Mouse (Mus musculus) kidney, embryonic 16.5 days (tissue): ENCODE data around the gene Mettl4. TPM values are rescaled to one million over a fixed set of nuclear protein-coding genes. Genes with fewer than 3 reads are reported as not detected.
"Not testable (repeated sequence)": the region's sequence is repeated elsewhere in the genome, so short reads cannot be mapped to it uniquely, and the experiment has no call there.

ENCODE experiments used
- ATAC-seq: fragments of 200-750 bp; cut with Nextera tagmentation; 2 replicates; pipeline ENCODE4 v1.8.0; 2017; ENCODE audit warnings: moderate TSS enrichment; ENCODE audit not compliant: low FRiP score, low TSS enrichment
- H3K27ac ChIP-seq: fragments of 300-500 bp; sonication (generic); 2 replicates; pipeline ENCODE4 v1.5.1; 2014; ENCODE audit warnings: low read length
- H3K27me3 ChIP-seq: fragments of 300-500 bp; sonication (generic); 2 replicates; pipeline ENCODE4 v1.6.1; 2014; ENCODE audit warnings: low read length, control low read depth, mixed read lengths; ENCODE audit not compliant: insufficient read depth
- H3K36me3 ChIP-seq: fragments of 300-500 bp; sonication (generic); 2 replicates; pipeline ENCODE4 v1.6.1; 2014; ENCODE audit warnings: low read length, control low read depth, mixed read lengths; ENCODE audit not compliant: insufficient read depth
- H3K4me1 ChIP-seq: fragments of 300-500 bp; sonication (generic); 2 replicates; pipeline ENCODE4 v1.6.1; 2014; ENCODE audit warnings: low read length, control low read depth, mixed read lengths; ENCODE audit not compliant: insufficient read depth
- H3K4me2 ChIP-seq: fragments of 300-500 bp; sonication (generic); replicated peaks from 2 replicates; pipeline ENCODE4 v1.6.1; 2014; ENCODE audit warnings: low read depth, low read length
- H3K4me3 ChIP-seq: fragments of 300-500 bp; sonication (generic); 2 replicates; pipeline ENCODE4 v1.5.1; 2014; ENCODE audit warnings: mild to moderate bottlenecking, low read length
- H3K9ac ChIP-seq: fragments of 300-500 bp; sonication (generic); replicated peaks from 2 replicates; pipeline ENCODE4 v1.6.1; 2014; ENCODE audit warnings: low read length
- H3K9me3 ChIP-seq: fragments of 300-500 bp; sonication (generic); 2 replicates; pipeline ENCODE4 v1.6.1; 2016; ENCODE audit warnings: low read length, control low read depth
- WGBS: fragments of 180-500 bp; shearing (Covaris S2); extraction: QIAGEN DNeasy Blood & Tissue Kit; methylation state at CpG from one replicate; pipeline ENCODE4 v1.1.7; 2014; 5-methylcytosine and 5-hydroxymethylcytosine counted together
- polyA plus RNA-seq: library from polyadenylated mRNA; unstranded; fragments of >200 nt; fragmentation: Nextera tagmentation; extraction: Ambion mirVana; gene quantifications from 2 replicates; pipeline ENCODE4 v1.2.1, GENCODE M21; 2015

The Mettl4 gene
- polyA plus RNA-seq, 1 experiment from 2014 or later = 20.6 TPM

DNA sequence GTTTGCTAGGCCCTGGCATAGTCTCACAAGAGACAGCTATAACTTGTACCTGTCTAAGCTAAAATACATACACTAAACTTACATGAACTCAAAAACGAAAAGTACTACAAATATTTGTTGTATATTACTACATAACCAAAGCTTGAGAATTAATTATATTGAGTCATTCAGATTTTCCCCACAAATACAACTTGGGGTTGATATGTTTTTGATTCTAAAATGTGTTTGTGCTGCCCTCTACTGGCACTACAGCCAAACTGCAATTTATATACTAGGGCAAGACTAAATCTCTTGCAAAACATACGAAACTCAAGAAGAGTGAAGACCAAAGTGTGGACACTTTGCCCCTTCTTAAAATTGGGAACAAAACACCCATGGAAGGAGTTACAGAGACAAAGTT is 19.4 kb downstream of the Mettl4 start:
- WGBS = 37% methylated on average over 2 of the region's 2 CpGs
- not testable (repeated sequence) for H3K4me3 ChIP-seq, H3K9ac ChIP-seq, H3K27ac ChIP-seq, H3K9me3 ChIP-seq, ATAC-seq, H3K4me2 ChIP-seq, H3K4me1 ChIP-seq, H3K27me3 ChIP-seq
- peaks cover 13% of the 10 kb centered on the region for H3K36me3 ChIP-seq

DNA sequence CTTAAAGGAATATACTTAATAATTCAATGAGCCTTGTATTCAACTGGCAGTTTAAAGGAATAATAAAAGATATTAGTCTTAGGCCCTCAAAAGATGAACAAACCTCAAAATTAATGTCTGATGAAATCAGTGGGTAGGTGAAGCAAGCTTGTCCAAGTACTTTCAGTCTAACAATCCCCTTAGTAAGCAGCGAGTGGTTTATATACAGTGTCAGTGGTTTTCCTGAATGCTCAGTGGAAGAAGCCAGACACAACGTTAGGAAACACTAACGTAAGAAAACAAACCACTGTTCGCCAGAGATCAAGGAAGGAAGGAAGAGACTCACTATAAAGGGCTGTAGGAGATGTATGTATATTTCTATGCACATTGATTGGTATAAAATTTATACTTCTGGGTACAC is 23.1 kb downstream of the Mettl4 start:
- peaks cover 5% of the 10 kb centered on the region for H3K36me3 ChIP-seq
- no peak for ATAC-seq
- no peak overlapping the region for H3K27ac ChIP-seq
- no peaks in the 10 kb centered on the region for H3K4me1 ChIP-seq
- H3K9me3 ChIP-seq = no peaks in the 10 kb centered on the region
- WGBS = 88% methylated on average over 4 of the region's 4 CpGs
- no peak overlapping the region for H3K4me3 ChIP-seq
- no peaks in the 10 kb centered on the region for H3K27me3 ChIP-seq
- no peak overlapping the region for H3K4me2 ChIP-seq
- H3K9ac ChIP-seq = no peak overlapping the region

DNA sequence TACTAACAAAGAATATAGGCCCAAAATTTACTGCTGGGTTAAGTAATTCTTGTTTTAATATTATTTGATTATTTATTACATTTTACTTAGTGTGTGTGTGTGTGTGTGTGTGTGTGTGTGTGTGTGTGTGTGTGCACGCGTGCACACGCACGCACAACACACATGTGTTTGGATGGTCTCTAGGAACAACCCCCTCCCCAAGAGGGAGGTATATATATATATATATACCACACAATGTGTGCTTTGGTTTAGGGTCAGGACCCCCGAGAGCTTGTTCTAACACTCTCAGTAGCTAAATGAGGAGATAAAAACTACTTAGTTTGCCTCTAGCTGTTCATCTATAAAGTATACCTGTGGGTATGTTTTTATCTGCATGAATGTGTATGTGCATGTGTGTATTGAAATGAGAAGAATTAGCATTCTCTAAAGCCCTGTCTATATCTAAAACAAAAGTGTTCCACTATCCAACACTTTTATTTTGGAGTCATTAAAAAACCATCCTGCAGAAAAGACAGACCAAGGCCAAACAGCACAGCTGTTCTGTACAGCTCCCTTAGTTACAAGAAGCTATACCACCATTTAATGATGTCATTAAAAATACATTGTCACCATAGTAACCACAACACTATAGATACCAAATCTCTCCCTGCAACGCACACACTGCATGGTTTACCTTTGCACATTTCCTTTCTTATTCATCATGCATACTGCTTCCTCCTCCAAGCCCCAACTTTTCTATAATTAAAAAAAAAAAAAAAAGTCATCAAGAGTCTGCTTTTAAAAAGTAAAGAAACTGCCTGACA is 76.1 kb downstream of the Mettl4 start:
- H3K27ac ChIP-seq = no peak overlapping the region
- no peak overlapping the region for H3K4me3 ChIP-seq
- no peak overlapping the region for H3K4me2 ChIP-seq
- no peaks in the 10 kb centered on the region for H3K36me3 ChIP-seq
- no peaks in the 10 kb centered on the region for H3K27me3 ChIP-seq
- no peak overlapping the region for H3K9ac ChIP-seq
- no peaks in the 10 kb centered on the region for H3K9me3 ChIP-seq
- no peaks in the 10 kb centered on the region for H3K4me1 ChIP-seq
- WGBS = 81% methylated on average over 6 of the region's 6 CpGs
- ATAC-seq = no peak
